Mouse (Mus musculus) left cerebral cortex, postnatal 36 days (tissue): ENCODE data around the gene Gnb2. TPM values are rescaled to one million over a fixed set of nuclear protein-coding genes. Genes with fewer than 3 reads are reported as not detected.
A peak's percentile ranks its signal among the peaks of the same experiment; 100 is the strongest.

ENCODE experiments used
- DNase-seq, 2 experiments: peaks; one replicate each; pipeline ENCODE4 v3.0.0; 2021 to 2022; ENCODE audit warnings: low spot score in 2 of 2, mixed read lengths in 1 of 2
- intact Hi-C: fragments of 180-260 bp; cut with DNase I; formaldehyde crosslinking; loops from one replicate; pipeline ENCODE4 v1.15.1; 2025
- microRNA-seq: library from miRNA; unstranded; fragments of <30 nt; microRNA quantifications from one replicate; pipeline ENCODE4 v1.2.0, GENCODE M21; 2022
- total RNA-seq, 2 experiments: library from RNA; stranded (reverse); gene quantifications; 2 replicates each; pipeline ENCODE4 v1.2.3; 2021

The Gnb2 gene
- total RNA-seq, 2 experiments from 2014 or later, result 582 to 667 TPM

DNA sequence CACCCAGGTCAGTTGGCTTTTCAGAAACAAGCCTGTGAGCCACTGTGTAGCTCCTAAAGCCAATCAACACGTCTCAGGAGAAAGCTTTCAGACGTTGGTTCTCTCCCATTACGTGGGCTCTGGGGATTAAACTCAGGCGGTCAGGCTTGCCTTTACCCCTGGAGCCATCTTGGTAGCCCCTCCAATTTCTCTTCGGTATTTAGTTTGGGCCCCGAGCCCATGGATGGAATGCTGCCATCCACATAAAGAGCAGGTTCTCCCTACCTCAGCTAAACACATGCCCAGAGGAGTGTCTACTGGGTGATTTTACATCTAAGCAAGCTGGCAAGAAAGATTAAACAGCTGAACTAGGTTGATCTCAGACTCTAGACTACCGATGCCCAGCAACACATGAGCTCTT is 33.1 kb downstream of the Gnb2 start:
- intact Hi-C loops, result loop anchor here (5.0 kb wide), 1 partner anchor 168 kb away; the partner anchor contains the start of gene Slc12a9
- no peak for DNase-seq

DNA sequence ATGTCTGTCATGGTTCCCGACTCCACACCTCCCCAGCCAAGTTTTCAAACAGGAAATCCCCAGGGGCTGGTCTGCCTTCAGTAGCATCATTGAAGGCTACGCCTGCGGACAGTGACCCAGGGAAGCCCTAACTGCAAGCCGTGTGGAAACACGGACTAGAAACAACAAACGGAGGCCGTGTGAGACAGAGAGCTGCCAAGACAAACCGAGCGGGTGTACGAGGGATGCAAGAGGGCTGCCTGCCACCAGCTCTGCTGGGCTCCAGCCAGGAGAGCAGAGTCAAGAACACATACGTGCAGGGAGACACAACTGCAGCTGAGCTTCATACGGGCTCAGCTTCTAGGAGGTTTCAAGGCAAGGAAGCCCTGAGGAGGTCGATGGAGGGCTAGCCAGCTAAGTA is 39.5 kb downstream of the Gnb2 start:
- no peak for DNase-seq
- intact Hi-C loops, result no loop called here

GRCm38 (mm10) chr5:137491559-137491958 is 41.8 kb downstream of the Gnb2 start:
- DNase-seq, result no peak
- intact Hi-C loops, result no loop called here

- intact Hi-C loops, result no loop called here
- DNase-seq, result no peak
Observed at GRCm38 (mm10) chr5:137487616-137488015, 45.7 kb downstream of the Gnb2 start.

DNA sequence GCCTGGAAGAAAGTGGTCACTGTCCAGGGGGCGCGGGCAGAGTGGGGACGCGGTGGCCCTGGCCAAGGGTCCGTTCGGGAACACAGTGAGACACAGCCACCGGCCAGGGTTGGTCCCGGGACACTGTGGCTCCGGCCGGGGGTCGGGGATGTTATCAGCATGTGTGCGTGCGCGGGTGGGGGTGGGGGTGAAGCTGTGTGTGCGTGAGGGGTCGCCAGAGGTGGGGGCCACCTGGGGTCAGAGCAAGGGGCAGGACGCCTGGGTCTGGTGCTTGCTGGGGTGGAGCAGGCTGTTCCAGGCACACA is 47.5 kb downstream of the Gnb2 start:
- DNase-seq, result no peak
- intact Hi-C loops, result no loop called here

DNA sequence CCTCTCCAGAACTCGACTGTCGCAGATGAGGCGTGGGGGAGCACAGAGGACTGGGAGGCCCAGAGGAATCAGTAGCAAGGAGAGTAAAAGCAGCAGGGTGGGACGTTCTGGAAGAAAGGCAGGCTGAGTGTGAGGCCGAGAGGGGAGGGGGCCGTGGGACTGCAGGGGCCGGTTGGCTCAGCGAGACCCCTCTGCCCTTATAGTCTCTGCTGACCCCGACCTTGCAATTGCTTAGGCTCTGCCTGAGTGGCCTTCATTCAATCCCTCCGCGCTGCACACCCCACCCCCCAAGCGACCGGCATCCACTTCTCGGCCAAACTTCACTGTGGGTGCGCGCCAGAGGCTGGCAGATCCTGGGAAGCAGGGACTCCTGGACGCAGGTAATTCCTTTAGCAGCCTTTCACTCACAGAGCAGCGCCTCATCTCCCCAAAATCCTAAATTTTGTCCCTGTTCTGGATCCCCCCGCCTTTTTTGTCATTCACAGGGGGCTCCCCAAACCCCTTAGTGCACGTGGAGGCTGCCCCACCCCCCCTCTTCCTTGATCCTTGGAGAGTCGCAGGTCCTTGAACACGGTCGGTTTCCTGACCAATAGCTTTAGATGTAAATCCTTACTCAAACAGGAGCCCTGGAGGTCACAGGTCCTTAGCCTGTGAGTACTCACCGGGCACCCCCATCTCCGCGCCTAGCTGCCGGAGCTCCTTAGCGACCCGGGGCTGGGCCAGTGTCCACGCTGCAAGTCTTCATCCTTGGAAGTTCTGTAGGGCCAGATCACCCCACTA is 48.0 kb downstream of the Gnb2 start:
- DNase-seq, result no peak
- intact Hi-C loops, result no loop called here

- intact Hi-C loops, result no loop called here
- no peak for DNase-seq
Observed at GRCm38 (mm10) chr5:137481897-137482296, 51.4 kb downstream of the Gnb2 start.

- peak; percentile 56 to 68 for DNase-seq
- intact Hi-C loops, result no loop called here
Observed at GRCm38 (mm10) chr5:137481138-137481537, 52.2 kb downstream of the Gnb2 start.

Small RNA genes within 50 kb of the gene (microRNA-seq; reads per million reads assigned to microRNA genes)
- 3.3 reads per million, percentile 7 among the genes with 10 or more reads in this experiment for gene Mir6418

Other genes starting within 250 kb of the Gnb2 start
- 10 to 100 TPM; 60.1 to 64.5 TPM for gene Ache, start 246.0 kb downstream of the Gnb2 start, total RNA-seq
- gene Ufsp1, start 238.9 kb downstream of the Gnb2 start, total RNA-seq, result 10 to 100 TPM; 11.4 to 15.0 TPM
- 100 to 1,000 TPM; 132 to 230 TPM for gene Srrt, start 225.8 kb downstream of the Gnb2 start, total RNA-seq
- gene Trip6, start 219.1 kb downstream of the Gnb2 start, total RNA-seq, result 1 to 10 TPM; 3.5 to 5.1 TPM
- gene Slc12a9, start 199.9 kb downstream of the Gnb2 start, total RNA-seq, result 10 to 100 TPM; 21.1 to 25.2 TPM
- gene Ephb4, start 183.4 kb downstream of the Gnb2 start, total RNA-seq, result 1 to 10 TPM; 5.3 to 6.1 TPM
- gene Zan, start 56.4 kb downstream of the Gnb2 start, total RNA-seq, result under 1 TPM; 0.37 to 0.39 TPM
- gene Pop7, start 31.0 kb downstream of the Gnb2 start, total RNA-seq, result 10 to 100 TPM; 33.6 to 36.1 TPM
- 10 to 100 TPM; 43.8 to 63.2 TPM for gene Gigyf1, start 15.0 kb downstream of the Gnb2 start, total RNA-seq
- gene Epo, start 268 bp downstream of the Gnb2 start, total RNA-seq, result not detected
- 100 to 1,000 TPM; 109 to 115 TPM for gene Actl6b, start 20.0 kb upstream of the Gnb2 start, total RNA-seq
- 10 to 100 TPM; 10.4 to 10.9 TPM for gene Tfr2, start 36.3 kb upstream of the Gnb2 start, total RNA-seq
- gene Mospd3, start 67.5 kb upstream of the Gnb2 start, total RNA-seq, result 10 to 100 TPM; 19.4 to 26.4 TPM
- gene Pcolce, start 80.3 kb upstream of the Gnb2 start, total RNA-seq, result 10 to 100 TPM in 1 of 2 experiments, 1 to 10 TPM in 1; 8.6 to 14.9 TPM
- gene Fbxo24, start 95.5 kb upstream of the Gnb2 start, total RNA-seq, result under 1 TPM; 0.20 to 0.25 TPM
- gene Lrch4, start 95.6 kb upstream of the Gnb2 start, total RNA-seq, result 10 to 100 TPM; 11.3 to 19.4 TPM
- gene Gm20605, start 95.7 kb upstream of the Gnb2 start, total RNA-seq, result 10 to 100 TPM in 1 of 2 experiments, 1 to 10 TPM in 1; 5.5 to 11.7 TPM
- 1 to 10 TPM; 4.2 to 7.7 TPM for gene Sap25, start 107.8 kb upstream of the Gnb2 start, total RNA-seq
- under 1 TPM in 1 of 2 experiments, not detected in 1; 0.23 TPM for gene Irs3, start 112.2 kb upstream of the Gnb2 start, total RNA-seq
- 10 to 100 TPM; 41.7 to 42.0 TPM for gene Agfg2, start 151.2 kb upstream of the Gnb2 start, total RNA-seq
- gene Nyap1, start 208.1 kb upstream of the Gnb2 start, total RNA-seq, result 10 to 100 TPM; 70.1 to 79.5 TPM
- gene Tsc22d4, start 212.2 kb upstream of the Gnb2 start, total RNA-seq, result 100 to 1,000 TPM; 166 to 203 TPM
- gene Ppp1r35, start 245.3 kb upstream of the Gnb2 start, total RNA-seq, result 10 to 100 TPM; 23.5 to 28.6 TPM